Mouse (Mus musculus): Measurements from ENCODE around the gene Krt33b. TPM values are rescaled to one million over a fixed set of nuclear protein-coding genes. Genes with fewer than 3 reads are reported as not detected.

Gene Krt33b
- total and polyA plus RNA-seq, 3 experiments: not detected

DNA sequence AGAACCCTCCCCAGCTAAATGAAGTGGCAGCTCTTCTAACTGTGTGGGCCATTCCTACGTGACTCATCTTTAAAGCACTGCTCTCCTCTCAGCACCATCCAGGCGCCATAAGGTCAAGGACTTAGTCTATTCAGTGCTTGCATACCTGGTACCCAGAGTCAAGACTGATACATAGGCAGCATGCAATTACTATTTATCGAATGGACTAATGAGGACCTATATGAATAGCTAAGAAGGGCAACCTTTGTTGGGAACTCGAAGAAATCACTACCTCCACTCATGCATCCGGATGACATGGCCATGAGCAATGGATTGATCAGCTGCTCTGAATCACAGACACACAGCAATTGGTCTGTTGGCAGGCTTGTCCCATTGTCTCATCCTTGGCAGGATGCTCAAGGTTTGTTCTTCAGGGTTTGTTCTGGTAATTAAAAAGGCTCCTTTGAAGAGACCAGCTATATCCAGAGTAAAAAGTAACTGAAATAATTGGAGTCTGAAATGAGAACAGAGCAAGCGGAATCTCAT, 39.7 kb downstream of the Krt33b start:
- Histone ChIP-seq H3K4me1 (ENCODE audit: control insufficient read depth in 1 of 2, insufficient read depth in 2 of 2) (peaks cover 5 to 10% of the 10 kb centered on the region in 2 experiments), H3K27ac (ENCODE audit: insufficient read depth, low read depth) (no peak overlapping the region), H3K4me3 (replicated peaks in 1 of 3; ENCODE audit: low read depth in 2 of 3, low read length in 2 of 3, poor library complexity in 1 of 3) (no peak overlapping the region), H3K27me3 (replicated peaks) (peaks cover 82% of the 10 kb centered on the region), H3K4me2 (ENCODE audit: insufficient read depth, low read depth, poor library complexity, severe bottlenecking) (no peak overlapping the region), H3K9me3 (replicated peaks; ENCODE audit: low read length) (no peaks in the 10 kb centered on the region), H3K79me2 (replicated peaks; ENCODE audit: control insufficient read depth, extremely low read depth, insufficient read depth, poor library complexity, severe bottlenecking) (no peaks in the 10 kb centered on the region), H3K36me3 (replicated peaks in 1 of 2; ENCODE audit: control insufficient read depth in 1 of 2, insufficient read depth in 1 of 2, low read length in 1 of 2) (no peaks in the 10 kb centered on the region), H3K9ac (ENCODE audit: insufficient read depth, low read depth) (no peak overlapping the region)
- dilution Hi-C loops (cut with MboI; ENCODE audit: extremely low pct_ligation_motif_present, extremely low pct_unique_long_range_greater_than_20kb, low sequenced_read_pairs): no loop called here
- in situ Hi-C loops (cut with MboI; ENCODE audit: low pct_ligation_motif_present, low pct_unique_long_range_greater_than_20kb, low sequenced_read_pairs): no loop called here
- no peak for TF ChIP-seq RAD21 (IDR thresholded peaks at IDR 0.05; ENCODE audit: low read depth, low read length)
- no peak for TF ChIP-seq E2F4 (IDR thresholded peaks at IDR 0.05; ENCODE audit: insufficient replicate concordance, low read depth, low read length)
- no peak for TF ChIP-seq POLR2AphosphoS2 (IDR thresholded peaks at IDR 0.05; ENCODE audit: low read depth, low read length)
- no peak for TF ChIP-seq SIN3A (IDR thresholded peaks at IDR 0.05; ENCODE audit: low read length)
- no peak for TF ChIP-seq ZNF384 (IDR thresholded peaks at IDR 0.05; ENCODE audit: low read depth, low read length)
- TF ChIP-seq MYC (IDR thresholded peaks at IDR 0.05; ENCODE audit: low read depth, low read length): no peak
- no peak for TF ChIP-seq PAX5 (IDR thresholded peaks at IDR 0.05; ENCODE audit: low read length)
- no peak for TF ChIP-seq NRF1 (IDR thresholded peaks at IDR 0.05; ENCODE audit: low read depth, low read length)
- TF ChIP-seq GABPA (IDR thresholded peaks at IDR 0.05; ENCODE audit: insufficient replicate concordance, low read depth, low read length): no peak
- no peak for TF ChIP-seq ZKSCAN1 (IDR thresholded peaks at IDR 0.05; ENCODE audit: borderline replicate concordance, low read depth, low read length)
- no peak for TF ChIP-seq ELF1 (IDR thresholded peaks at IDR 0.05; ENCODE audit: low read depth, low read length)
- no peak for TF ChIP-seq USF1 (IDR thresholded peaks at IDR 0.05; ENCODE audit: low read depth, low read length)
- TF ChIP-seq POLR2A (IDR thresholded peaks at IDR 0.05; ENCODE audit: low read depth, low read length): no peak
- TF ChIP-seq RCOR1 (conservative IDR thresholded peaks at IDR 0.05; ENCODE audit: low read depth, low read length): no peak
- TF ChIP-seq EP300 (IDR thresholded peaks at IDR 0.05; ENCODE audit: low read length): no peak
- no peak for TF ChIP-seq IRF4 (IDR thresholded peaks at IDR 0.05; ENCODE audit: low read depth, low read length)
- DNase-seq (ENCODE audit: extremely low read depth): no peak

DNA sequence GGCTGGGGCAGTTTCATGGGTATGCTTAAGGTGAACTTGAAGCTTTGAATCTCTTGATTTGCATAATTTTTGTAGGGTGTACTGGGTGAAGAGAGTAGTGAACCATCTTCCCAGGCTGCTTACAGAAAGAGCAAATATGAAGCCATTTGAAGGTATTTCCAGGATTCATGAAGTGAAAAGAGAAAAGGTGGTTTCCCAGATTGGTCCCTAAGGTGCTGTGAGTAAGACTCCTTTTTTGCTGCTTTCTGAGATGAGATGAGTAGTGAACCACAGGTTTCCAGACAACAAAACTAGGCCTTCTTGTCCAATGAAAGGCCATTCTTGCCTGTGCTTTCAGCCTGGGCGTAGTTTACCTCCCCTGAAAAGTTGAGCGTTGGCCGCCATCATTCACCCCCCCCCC, 41.1 kb downstream of the Krt33b start:
- TF ChIP-seq MEF2A (IDR thresholded peaks at IDR 0.05; ENCODE audit: borderline replicate concordance, low read depth, low read length) (peak; percentile 85; the same call in 1 of the 2 replicates), JUN (IDR thresholded peaks at IDR 0.05; ENCODE audit: insufficient read depth, low read depth, low read length) (peak; percentile 42; the same call in 1 of the 2 replicates), IRF4 (IDR thresholded peaks at IDR 0.05; ENCODE audit: low read depth, low read length) (peak; percentile 74; the same call in 1 of the 2 replicates), ETS1 (conservative IDR thresholded peaks at IDR 0.05; ENCODE audit: low read depth, low read length) (peak; percentile 22; the same call in 1 of the 2 replicates), MXI1 (IDR thresholded peaks at IDR 0.05; ENCODE audit: low read depth, low read length) (no peak), EP300 (IDR thresholded peaks at IDR 0.05; ENCODE audit: low read length) (peak; percentile 69; the same call in 1 of the 2 replicates), MAFK (IDR thresholded peaks at IDR 0.05; ENCODE audit: insufficient replicate concordance, low read length) (0 out of 2 replicates have a peak, but pooled peaks have one; percentile 10), TCF12 (IDR thresholded peaks at IDR 0.05; ENCODE audit: low read depth, low read length) (no peak), BHLHE40 (IDR thresholded peaks at IDR 0.05; ENCODE audit: low read depth, low read length) (peak; percentile 18; the same call in 1 of the 2 replicates)
- Histone ChIP-seq H3K4me1 (ENCODE audit: control insufficient read depth in 1 of 2, insufficient read depth in 2 of 2) (peaks cover 8 to 12% of the 10 kb centered on the region in 2 experiments), H3K27me3 (replicated peaks) (peaks cover 80% of the 10 kb centered on the region), H3K9me3 (replicated peaks; ENCODE audit: low read length) (no peaks in the 10 kb centered on the region), H3K79me2 (replicated peaks; ENCODE audit: control insufficient read depth, extremely low read depth, insufficient read depth, poor library complexity, severe bottlenecking) (no peaks in the 10 kb centered on the region), H3K9ac (ENCODE audit: insufficient read depth, low read depth) (no peak overlapping the region), H3K36me3 (replicated peaks in 1 of 2; ENCODE audit: control insufficient read depth in 1 of 2, insufficient read depth in 1 of 2, low read length in 1 of 2) (no peaks in the 10 kb centered on the region), H3K27ac (ENCODE audit: insufficient read depth, low read depth) (no peak overlapping the region), H3K4me2 (ENCODE audit: insufficient read depth, low read depth, poor library complexity, severe bottlenecking) (peak overlapping the region; percentile 33; the same call in 1 of the 2 replicates), H3K4me3 (replicated peaks in 1 of 3; ENCODE audit: low read depth in 2 of 3, low read length in 2 of 3, poor library complexity in 1 of 3) (no peak overlapping the region)
- DNase-seq (ENCODE audit: extremely low read depth): peak; percentile 78
- dilution Hi-C loops (cut with MboI; ENCODE audit: extremely low pct_ligation_motif_present, extremely low pct_unique_long_range_greater_than_20kb, low sequenced_read_pairs) (no loop called here), in situ Hi-C loops (cut with MboI; ENCODE audit: low pct_ligation_motif_present, low pct_unique_long_range_greater_than_20kb, low sequenced_read_pairs) (no loop called here)
